Mouse (Mus musculus) limb, embryonic 11.5 days (tissue): ENCODE data around the gene Sntb2. TPM values are rescaled to one million over a fixed set of nuclear protein-coding genes. Genes with fewer than 3 reads are reported as not detected.
"Not testable (repeated sequence)": the region's sequence is repeated elsewhere in the genome, so short reads cannot be mapped to it uniquely, and the experiment has no call there.

Experiments used
- ATAC-seq: fragments of 200-750 bp; cut with Nextera tagmentation; 2 replicates; pipeline ENCODE4 v1.8.0; 2017; ENCODE audit warnings: low read depth; ENCODE audit not compliant: insufficient number of reproducible peaks, low FRiP score, low TSS enrichment
- DNase-seq: peaks from one replicate; pipeline ENCODE4 v3.0.0-alpha.2; 2015; ENCODE audit warnings: low spot score
- H3K27ac ChIP-seq: fragments of 300-500 bp; sonication (generic); replicated peaks from 2 replicates; pipeline ENCODE4 v1.5.1; 2014; ENCODE audit warnings: low read depth, mild to moderate bottlenecking, low read length
- H3K27me3 ChIP-seq: fragments of 300-500 bp; sonication (generic); 2 replicates; pipeline ENCODE4 v1.6.1; 2014; ENCODE audit warnings: mild to moderate bottlenecking, low read length, mixed read lengths; ENCODE audit not compliant: control insufficient read depth, insufficient read depth
- H3K36me3 ChIP-seq: fragments of 300-500 bp; sonication (generic); 2 replicates; pipeline ENCODE4 v1.6.1; 2014; ENCODE audit warnings: mild to moderate bottlenecking, low read length, moderate library complexity, mixed read lengths; ENCODE audit not compliant: control insufficient read depth, insufficient read depth
- H3K4me1 ChIP-seq: fragments of 300-500 bp; sonication (generic); 2 replicates; pipeline ENCODE4 v1.6.1; 2014; ENCODE audit warnings: low read length, mixed read lengths; ENCODE audit not compliant: control insufficient read depth, insufficient read depth
- H3K4me2 ChIP-seq: fragments of 300-500 bp; sonication (generic); 2 replicates; pipeline ENCODE4 v1.6.1; 2014; ENCODE audit warnings: low read depth, mild to moderate bottlenecking, moderate library complexity; ENCODE audit not compliant: severe bottlenecking
- H3K4me3 ChIP-seq: fragments of 300-500 bp; sonication (generic); 2 replicates; pipeline ENCODE4 v1.5.1; 2014; ENCODE audit warnings: low read depth, low read length
- H3K9ac ChIP-seq: fragments of 300-500 bp; sonication (generic); 2 replicates; pipeline ENCODE4 v1.6.1; 2014; ENCODE audit warnings: mild to moderate bottlenecking, low read length
- H3K9me3 ChIP-seq: fragments of 300-500 bp; sonication (generic); 2 replicates; pipeline ENCODE4 v1.6.1; 2016; ENCODE audit warnings: low read length; ENCODE audit not compliant: control insufficient read depth
- WGBS: fragments of 180-500 bp; shearing (Covaris S2); extraction: QIAGEN DNeasy Blood & Tissue Kit; methylation state at CpG from one replicate; pipeline ENCODE4 v1.1.7; 2014; 5-methylcytosine and 5-hydroxymethylcytosine counted together
- polyA plus RNA-seq: library from polyadenylated mRNA; unstranded; fragments of >200 nt; fragmentation: Nextera tagmentation; extraction: Ambion mirVana; gene quantifications from 2 replicates; pipeline ENCODE4 v1.2.1, GENCODE M21; 2014

Sntb2 gene
- polyA plus RNA-seq, 1 experiment from 2014 or later, result 10.7 TPM

DNA sequence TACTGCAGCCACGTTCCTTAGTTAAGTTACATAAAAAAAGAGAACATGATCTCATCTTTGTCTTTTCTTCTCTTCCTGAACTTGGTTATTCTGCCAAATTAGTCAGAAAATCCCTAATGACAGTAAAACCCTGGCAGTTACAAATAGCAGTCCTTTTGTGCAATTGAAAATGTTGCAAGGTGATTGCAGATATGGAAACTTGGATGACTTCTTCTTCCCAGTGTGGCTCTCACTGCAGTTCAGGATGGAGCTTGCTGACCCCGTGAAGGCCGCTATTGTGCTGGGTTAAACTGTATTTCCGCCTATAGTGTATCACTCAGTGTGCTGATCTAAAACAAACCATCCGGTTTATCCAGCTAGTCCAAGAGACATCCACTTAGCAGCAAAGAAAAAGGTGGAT lies 36.4 kb downstream of the Sntb2 start:
- H3K4me3 ChIP-seq, result no peak overlapping the region

DNA sequence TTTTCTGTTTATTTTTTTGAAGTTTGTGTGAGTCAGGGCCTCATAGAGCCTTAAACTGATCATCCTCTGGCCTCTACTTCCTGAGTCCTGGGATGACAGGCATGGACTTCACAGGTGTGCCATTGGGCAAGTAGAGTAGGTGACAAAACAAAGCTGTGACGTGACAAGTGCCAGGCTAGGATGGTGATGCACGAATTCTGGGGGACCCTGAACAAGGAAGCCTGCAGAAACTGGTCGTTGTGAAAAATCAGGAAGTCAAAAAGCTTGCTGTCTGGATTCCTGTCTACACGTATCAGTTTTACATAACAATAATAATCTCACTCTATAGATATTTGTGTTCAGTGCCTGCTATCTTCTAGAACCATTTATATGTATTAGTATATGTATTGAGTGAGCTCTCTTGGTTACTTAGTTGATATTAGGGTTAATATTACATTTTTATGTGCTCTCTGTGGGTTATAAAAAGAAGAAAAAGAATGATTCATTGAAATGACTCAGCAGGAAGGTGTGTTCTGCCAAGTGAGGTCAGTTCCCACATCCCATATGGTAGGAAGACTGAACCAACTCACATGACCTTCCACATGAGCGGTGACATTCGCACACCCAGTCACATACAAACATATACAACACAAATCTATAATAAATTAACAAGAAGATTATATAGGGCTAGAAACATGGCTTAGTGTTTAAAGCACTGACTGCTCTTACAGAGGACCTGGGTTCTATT lies 37.2 kb downstream of the Sntb2 start:
- WGBS, result 88% methylated on average over 6 of the region's 6 CpGs
- Histone ChIP-seq H3K4me1 (no peaks in the 10 kb centered on the region), H3K27ac (no peak overlapping the region), H3K27me3 (no peaks in the 10 kb centered on the region), H3K9ac (no peak overlapping the region), H3K4me3 (no peak overlapping the region), H3K36me3 (no peaks in the 10 kb centered on the region), H3K4me2 (no peak overlapping the region), H3K9me3 (no peaks in the 10 kb centered on the region)
- DNase-seq (no peak), ATAC-seq (no peak)

More for the DNA sequence above, 36.4 kb downstream of the Sntb2 start:
- Histone ChIP-seq H3K4me2 (no peak overlapping the region), H3K27me3 (no peaks in the 10 kb centered on the region), H3K27ac (no peak overlapping the region), H3K9ac (no peak overlapping the region), H3K36me3 (no peaks in the 10 kb centered on the region), H3K4me1 (no peaks in the 10 kb centered on the region), H3K9me3 (no peaks in the 10 kb centered on the region)
- no peak for DNase-seq
- 85% methylated on average over 5 of the region's 5 CpGs for WGBS
- no peak for ATAC-seq

DNA sequence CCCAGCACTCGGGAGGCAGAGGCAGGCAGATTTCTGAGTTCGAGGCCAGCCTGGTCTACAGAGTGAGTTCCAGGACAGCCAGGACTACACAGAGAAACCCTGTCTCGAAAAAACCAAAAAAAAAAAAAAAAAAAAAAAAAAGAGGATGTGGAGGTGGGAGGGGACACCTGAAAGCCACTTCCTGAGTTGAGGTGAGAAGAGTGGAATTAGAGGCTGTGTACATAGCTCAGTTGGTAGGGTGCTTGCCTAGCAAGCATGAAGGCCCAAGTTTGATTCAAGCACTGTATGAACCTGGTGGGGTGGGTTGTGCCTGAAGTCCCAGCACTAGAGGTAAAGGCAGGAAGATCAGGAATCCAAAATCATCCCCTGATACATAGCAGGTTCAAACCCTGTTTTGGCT lies 38.0 kb downstream of the Sntb2 start:
- 84% methylated on average over 2 of the region's 3 CpGs for WGBS

DNA sequence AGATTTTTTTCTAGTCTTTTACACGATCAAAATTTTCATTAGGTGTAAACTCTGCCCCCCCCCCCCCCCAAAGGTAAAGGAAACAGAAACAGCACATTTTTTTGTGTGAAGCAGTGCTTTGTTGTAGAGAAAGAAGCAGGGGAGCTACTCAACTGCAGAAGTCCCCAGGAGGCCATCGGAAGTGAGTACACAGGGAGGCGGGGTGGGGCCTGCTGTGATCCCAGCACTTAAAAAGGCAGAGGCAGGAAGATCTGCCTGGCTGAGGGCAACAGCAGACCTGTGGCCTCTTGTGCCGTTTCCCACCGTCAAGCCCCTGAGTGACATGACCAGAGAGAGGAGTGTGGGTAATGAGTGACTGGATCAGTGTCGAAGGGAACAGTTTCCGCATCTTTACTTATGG lies 39.2 kb downstream of the Sntb2 start:
- H3K36me3 ChIP-seq, result no peaks in the 10 kb centered on the region
- ATAC-seq (no peak), DNase-seq (no peak)
- H3K4me3 ChIP-seq, result no peak overlapping the region
- H3K27ac ChIP-seq, result no peak overlapping the region
- no peaks in the 10 kb centered on the region for H3K9me3 ChIP-seq
- 75% methylated on average over 7 of the region's 7 CpGs for WGBS
- H3K9ac ChIP-seq, result no peak overlapping the region
- no peaks in the 10 kb centered on the region for H3K27me3 ChIP-seq
- no peaks in the 10 kb centered on the region for H3K4me1 ChIP-seq
- no peak overlapping the region for H3K4me2 ChIP-seq

More for the DNA sequence above, 38.0 kb downstream of the Sntb2 start:
- not testable (repeated sequence) for H3K27ac ChIP-seq, H3K4me3 ChIP-seq, H3K4me1 ChIP-seq, H3K9ac ChIP-seq, H3K36me3 ChIP-seq, H3K9me3 ChIP-seq, H3K27me3 ChIP-seq, ATAC-seq, DNase-seq, H3K4me2 ChIP-seq

DNA sequence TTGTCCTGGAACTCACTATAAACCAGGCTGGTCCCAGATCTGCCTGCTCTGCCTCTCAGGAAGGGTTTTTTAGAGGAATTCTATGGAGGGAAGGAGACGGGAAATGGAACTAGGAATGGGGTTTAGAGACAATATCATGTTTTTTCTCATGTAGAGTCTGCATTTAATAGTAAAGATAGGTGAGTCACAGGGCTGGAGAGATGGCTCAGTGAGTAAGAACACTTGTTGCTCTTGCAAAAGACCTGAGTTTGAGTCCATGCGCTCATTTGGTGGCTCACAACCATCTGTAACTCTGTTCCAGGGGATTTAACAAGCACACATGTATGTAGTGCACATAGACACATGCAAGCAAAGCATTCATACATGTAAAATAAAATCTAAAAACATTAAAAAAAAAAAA lies 40.2 kb downstream of the Sntb2 start:
- 87% methylated on average over 2 of the region's 2 CpGs for WGBS
- H3K9me3 ChIP-seq, result no peaks in the 10 kb centered on the region
- DNase-seq, result no peak
- no peak overlapping the region for H3K4me2 ChIP-seq
- H3K36me3 ChIP-seq, result no peaks in the 10 kb centered on the region
- no peak overlapping the region for H3K9ac ChIP-seq
- H3K4me1 ChIP-seq, result no peaks in the 10 kb centered on the region
- no peaks in the 10 kb centered on the region for H3K27me3 ChIP-seq
- H3K27ac ChIP-seq, result no peak overlapping the region
- H3K4me3 ChIP-seq, result no peak overlapping the region
- ATAC-seq, result no peak

DNA sequence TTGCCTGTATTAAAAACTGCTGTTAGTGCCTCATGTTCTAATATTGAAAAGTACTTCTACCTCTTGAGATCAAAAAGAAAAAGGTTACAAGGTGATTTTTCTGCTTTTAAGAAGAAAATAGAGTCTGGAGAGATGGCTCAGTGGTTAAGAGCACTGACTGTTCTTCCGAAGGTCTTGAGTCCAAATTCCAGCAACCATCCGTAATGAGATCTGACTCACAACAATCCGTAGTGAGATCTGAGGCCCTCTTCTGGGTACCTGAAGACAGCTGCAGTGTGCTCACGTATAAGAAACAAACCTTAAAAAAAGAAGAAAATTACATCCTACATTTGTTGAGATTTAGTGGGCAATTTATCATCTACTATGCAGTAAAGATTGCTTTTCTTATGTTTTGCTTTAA lies 40.9 kb downstream of the Sntb2 start:
- 86% methylated on average over 4 of the region's 4 CpGs for WGBS
- no peak overlapping the region for H3K9ac ChIP-seq
- H3K4me3 ChIP-seq, result no peak overlapping the region
- H3K36me3 ChIP-seq, result no peaks in the 10 kb centered on the region
- no peaks in the 10 kb centered on the region for H3K27me3 ChIP-seq
- H3K4me2 ChIP-seq, result no peak overlapping the region
- no peak overlapping the region for H3K27ac ChIP-seq
- no peaks in the 10 kb centered on the region for H3K4me1 ChIP-seq
- H3K9me3 ChIP-seq, result no peaks in the 10 kb centered on the region
- DNase-seq (no peak), ATAC-seq (no peak)

DNA sequence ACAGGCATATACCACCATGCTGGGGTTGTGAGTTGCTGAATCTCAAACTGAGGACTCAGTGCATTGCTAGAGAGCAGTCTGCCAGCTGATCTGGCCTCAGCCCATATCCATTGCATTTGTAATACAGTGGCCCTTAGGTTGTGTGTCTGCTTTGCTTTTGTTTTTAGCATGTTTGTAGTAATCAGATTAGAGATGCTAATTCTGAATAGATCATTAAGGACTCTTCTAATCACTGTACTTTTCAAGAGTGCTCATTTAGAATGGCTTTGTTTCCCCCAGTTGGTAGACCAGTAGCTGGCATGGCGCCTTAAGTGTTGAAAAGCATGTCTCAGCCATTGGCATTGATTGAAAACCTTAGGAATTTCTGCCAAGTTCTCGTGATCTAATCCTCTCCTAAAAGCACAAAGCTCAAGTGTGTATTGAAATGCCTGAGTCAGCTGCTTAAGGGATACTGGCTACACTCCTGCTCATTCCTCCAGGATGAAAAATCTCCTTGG lies 43.3 kb downstream of the Sntb2 start:
- Histone ChIP-seq H3K4me2 (no peak overlapping the region), H3K9ac (no peak overlapping the region), H3K27ac (no peak overlapping the region), H3K9me3 (no peaks in the 10 kb centered on the region), H3K27me3 (no peaks in the 10 kb centered on the region), H3K36me3 (no peaks in the 10 kb centered on the region), H3K4me3 (no peak overlapping the region), H3K4me1 (no peaks in the 10 kb centered on the region)
- ATAC-seq, result no peak
- no peak for DNase-seq
- 75% methylated on average over 2 of the region's 2 CpGs for WGBS

DNA sequence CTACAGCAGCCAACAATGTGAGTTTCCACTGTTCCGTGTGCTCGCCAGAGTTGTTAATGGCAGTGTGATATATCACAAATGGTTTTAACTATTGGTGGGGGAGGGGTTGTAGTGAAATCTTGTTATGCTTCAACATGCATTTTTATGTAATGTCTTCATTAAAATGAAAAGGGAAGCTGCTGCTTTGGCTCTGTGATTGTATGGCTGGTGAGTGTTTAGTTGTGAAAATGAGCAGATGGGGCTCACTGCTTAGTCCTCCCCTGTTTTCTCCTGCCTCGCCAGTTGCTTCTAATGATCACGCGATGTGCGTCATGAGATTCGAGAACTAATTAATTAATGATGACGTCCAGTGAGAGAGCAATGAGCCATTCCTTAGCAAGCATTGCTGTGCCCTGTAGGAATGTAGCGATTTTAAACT lies 49.9 kb downstream of the Sntb2 start:
- 90% methylated on average over 9 of the region's 9 CpGs for WGBS
- no peaks in the 10 kb centered on the region for H3K27me3 ChIP-seq
- H3K9me3 ChIP-seq, result no peaks in the 10 kb centered on the region
- no peaks in the 10 kb centered on the region for H3K36me3 ChIP-seq
- no peak overlapping the region for H3K4me3 ChIP-seq
- no peaks in the 10 kb centered on the region for H3K4me1 ChIP-seq
- H3K27ac ChIP-seq, result no peak overlapping the region
- no peak for DNase-seq
- no peak overlapping the region for H3K4me2 ChIP-seq
- H3K9ac ChIP-seq, result no peak overlapping the region
- ATAC-seq, result no peak

DNA sequence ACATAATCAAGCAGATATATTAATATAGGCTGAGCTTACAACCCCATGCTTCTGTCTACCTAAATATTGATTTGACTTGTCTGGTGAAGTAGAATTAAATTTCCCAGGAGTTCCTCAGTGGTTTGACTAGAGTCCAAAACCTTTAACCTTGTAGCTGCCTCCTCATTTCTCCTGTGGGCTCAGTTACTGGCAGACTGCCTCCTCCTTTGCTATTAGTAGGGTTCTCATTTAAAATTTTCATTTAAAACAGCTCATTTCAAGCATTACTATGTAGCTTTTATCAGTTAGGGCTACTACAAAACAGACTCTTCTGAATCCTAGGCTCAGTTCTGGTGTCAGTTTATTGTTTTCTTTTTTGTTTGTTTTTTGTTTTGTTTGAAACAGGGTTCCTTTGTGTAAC lies 50.4 kb downstream of the Sntb2 start:
- H3K27ac ChIP-seq, result no peak overlapping the region
- H3K4me3 ChIP-seq, result no peak overlapping the region
- no peak overlapping the region for H3K9ac ChIP-seq
- H3K4me1 ChIP-seq, result no peaks in the 10 kb centered on the region
- DNase-seq (no peak), ATAC-seq (no peak)
- H3K9me3 ChIP-seq, result no peaks in the 10 kb centered on the region
- H3K27me3 ChIP-seq, result no peaks in the 10 kb centered on the region
- no peak overlapping the region for H3K4me2 ChIP-seq
- H3K36me3 ChIP-seq, result no peaks in the 10 kb centered on the region
